Mouse (Mus musculus): ENCODE measurements around the gene Slc22a15. TPM values are rescaled to one million over a fixed set of nuclear protein-coding genes. Genes with fewer than 3 reads are reported as not detected.

The Slc22a15 gene
- polyA plus RNA-seq, 1 experiment: 11.6 TPM

GRCm38 (mm10) chr3:101807646-101808045 is 116.6 kb downstream of the Slc22a15 start:
- 80% methylated on average over 6 of the region's 6 CpGs for WGBS
- peaks cover 10% of the 10 kb centered on the region for H3K4me1 ChIP-seq (ENCODE audit: control insufficient read depth, insufficient read depth, low read length)
- TF ChIP-seq POLR2A (IDR thresholded peaks at IDR 0.05; ENCODE audit: borderline replicate concordance, extremely low read depth, low read depth, low read length) (no peak), CTCF (IDR thresholded peaks at IDR 0.05; ENCODE audit: insufficient read depth, low read length) (no peak)
- DNase-seq: no peak
- no peak overlapping the region for H3K4me3 ChIP-seq (replicated peaks; ENCODE audit: extremely low read depth, low read depth, low read length)

- Histone ChIP-seq H3K4me3 (replicated peaks; ENCODE audit: extremely low read depth, low read depth, low read length) (no peak overlapping the region), H3K4me1 (ENCODE audit: control insufficient read depth, insufficient read depth, low read length) (peaks cover 10% of the 10 kb centered on the region)
- 25% methylated on average over 4 of the region's 4 CpGs for WGBS
- TF ChIP-seq POLR2A (IDR thresholded peaks at IDR 0.05; ENCODE audit: borderline replicate concordance, extremely low read depth, low read depth, low read length) (no peak), CTCF (IDR thresholded peaks at IDR 0.05; ENCODE audit: insufficient read depth, low read length) (no peak)
- no peak for DNase-seq
Measured at GRCm38 (mm10) chr3:101806941-101807340, 117.3 kb downstream of the Slc22a15 start.

- peak; percentile 89 for DNase-seq
- peaks cover 10% of the 10 kb centered on the region for H3K4me1 ChIP-seq (ENCODE audit: control insufficient read depth, insufficient read depth, low read length)
- no peak overlapping the region for H3K4me3 ChIP-seq (replicated peaks; ENCODE audit: extremely low read depth, low read depth, low read length)
- 5% methylated on average over 16 of the region's 16 CpGs for WGBS
- peak; percentile 19; the same call in 1 of the 2 replicates for TF ChIP-seq POLR2A (IDR thresholded peaks at IDR 0.05; ENCODE audit: borderline replicate concordance, extremely low read depth, low read depth, low read length)
- peak; percentile 60 for TF ChIP-seq CTCF (IDR thresholded peaks at IDR 0.05; ENCODE audit: insufficient read depth, low read length)
Measured at GRCm38 (mm10) chr3:101806149-101806548, 118.1 kb downstream of the Slc22a15 start.

Other genes with a start within 250 kb of the Slc22a15 start
- gene Mab21l3, start 75.5 kb downstream of the Slc22a15 start, polyA plus RNA-seq (2012; rRNA removed): 0.19 and 0.53 TPM in 2 replicates
- not detected in 2 replicates for gene Nhlh2, start 85.6 kb upstream of the Slc22a15 start, polyA plus RNA-seq (2012; rRNA removed)
- gene Casq2, start 162.0 kb upstream of the Slc22a15 start, polyA plus RNA-seq (2012; rRNA removed): 2.6 and 10.3 TPM in 2 replicates